Mouse (Mus musculus) cerebellum, adult 9-11 months (tissue): ENCODE measurements around the gene Slc8a3.

Experiments used
- DNase-seq: peaks from one replicate; pipeline ENCODE4 v3.0.0; 2022

Gene Slc8a3

GRCm38 (mm10) chr12:81175252-81175651 is 157.7 kb downstream of the Slc8a3 start:
- DNase-seq: no peak

- peak; percentile 89 for DNase-seq
These were observed 159.1 kb downstream of the Slc8a3 start for GRCm38 (mm10) chr12:81173893-81174292.

GRCm38 (mm10) chr12:81173011-81173410 is 160.0 kb downstream of the Slc8a3 start:
- DNase-seq: peak; percentile 32

- no peak for DNase-seq
These were observed 162.9 kb downstream of the Slc8a3 start for GRCm38 (mm10) chr12:81170076-81170475.

- DNase-seq: no peak
These were observed 164.5 kb downstream of the Slc8a3 start for GRCm38 (mm10) chr12:81168494-81168893.

GRCm38 (mm10) chr12:81168031-81168430 is 164.9 kb downstream of the Slc8a3 start:
- no peak for DNase-seq

- DNase-seq: no peak
These were observed 165.8 kb downstream of the Slc8a3 start for GRCm38 (mm10) chr12:81167142-81167541.

GRCm38 (mm10) chr12:81166615-81167014 is 166.4 kb downstream of the Slc8a3 start:
- DNase-seq: no peak

GRCm38 (mm10) chr12:81166092-81166491 is 166.9 kb downstream of the Slc8a3 start:
- no peak for DNase-seq

- DNase-seq: no peak
These were observed 169.4 kb downstream of the Slc8a3 start for GRCm38 (mm10) chr12:81163566-81163965.

- DNase-seq: no peak
These were observed 169.8 kb downstream of the Slc8a3 start for GRCm38 (mm10) chr12:81163131-81163530.

- DNase-seq: no peak
These were observed 171.7 kb downstream of the Slc8a3 start for GRCm38 (mm10) chr12:81161282-81161681.

GRCm38 (mm10) chr12:81160831-81161230 is 172.1 kb downstream of the Slc8a3 start:
- DNase-seq: no peak

- DNase-seq: no peak
These were observed 172.6 kb downstream of the Slc8a3 start for GRCm38 (mm10) chr12:81160425-81160824.

GRCm38 (mm10) chr12:81159947-81160346 is 173.0 kb downstream of the Slc8a3 start:
- no peak for DNase-seq

GRCm38 (mm10) chr12:81156841-81157240 is 176.1 kb downstream of the Slc8a3 start:
- DNase-seq: no peak

GRCm38 (mm10) chr12:81155675-81156074 is 177.3 kb downstream of the Slc8a3 start:
- no peak for DNase-seq

GRCm38 (mm10) chr12:81152082-81152481 is 180.9 kb downstream of the Slc8a3 start:
- no peak for DNase-seq

- DNase-seq: no peak
These were observed 182.1 kb downstream of the Slc8a3 start for GRCm38 (mm10) chr12:81150917-81151316.

- DNase-seq: peak; percentile 39
These were observed 185.0 kb downstream of the Slc8a3 start for GRCm38 (mm10) chr12:81147956-81148355.
